Mouse (Mus musculus): ENCODE measurements at regions not wholly inside any gene's neighbourhood (a gene's known extent, or its start where the extent isn't known, plus 50 kb on each side); places are given as distances from the start of the nearest gene placed in this dataset.

DNA sequence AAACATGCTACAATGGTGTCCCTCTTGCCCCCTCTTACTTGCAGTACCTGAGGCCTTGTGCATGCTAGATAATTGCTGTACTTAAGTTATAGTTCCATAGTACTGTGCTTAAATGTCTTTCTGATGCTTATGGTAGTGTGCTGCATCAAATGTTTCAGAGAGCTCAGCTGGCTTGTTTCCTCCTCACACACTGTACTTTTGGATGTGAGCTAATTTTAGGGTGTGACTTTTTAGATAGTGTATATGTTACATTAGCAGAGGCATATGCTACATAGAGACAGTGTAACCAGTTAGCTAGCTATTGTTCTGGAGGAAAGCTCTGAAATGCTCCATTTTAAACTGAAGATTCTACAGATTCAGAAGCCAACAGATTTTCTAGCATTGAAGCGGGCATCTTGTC is 467.9 kb upstream of the Nr5a2 start:
- no peak for DNase-seq (ENCODE audit: low spot score)

DNA sequence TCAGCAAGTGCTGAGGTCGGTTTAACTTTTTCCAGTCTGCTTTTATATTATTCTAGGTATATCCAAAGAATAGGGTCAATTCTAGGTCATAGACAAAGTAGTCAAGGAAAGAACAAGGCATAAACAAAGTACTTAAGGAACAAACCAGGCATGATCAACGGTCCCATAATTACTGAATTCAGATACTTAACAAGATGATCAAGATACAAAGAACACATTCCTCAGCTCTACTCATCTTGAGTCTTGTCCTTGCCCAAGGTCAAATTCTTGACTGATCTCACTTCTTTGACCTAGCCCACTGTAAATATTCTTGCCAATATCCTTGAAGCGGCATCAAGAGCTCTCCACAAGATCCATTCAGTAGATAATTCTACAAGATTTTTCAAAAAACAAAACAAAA is 458.1 kb upstream of the Nr5a2 start:
- no peak for DNase-seq (ENCODE audit: low spot score)

GRCm38 (mm10) chr1:137396736-137397135 is 436.5 kb upstream of the Nr5a2 start:
- DNase-seq (ENCODE audit: low spot score): no peak

- DNase-seq (ENCODE audit: low spot score): no peak
Observed at GRCm38 (mm10) chr1:137387509-137387908, 427.3 kb upstream of the Nr5a2 start.

GRCm38 (mm10) chr1:137378072-137378985 is 418.1 kb upstream of the Nr5a2 start:
- no peak for DNase-seq (ENCODE audit: low spot score)

GRCm38 (mm10) chr1:137376685-137377084 is 416.4 kb upstream of the Nr5a2 start:
- DNase-seq (ENCODE audit: low spot score): no peak

DNA sequence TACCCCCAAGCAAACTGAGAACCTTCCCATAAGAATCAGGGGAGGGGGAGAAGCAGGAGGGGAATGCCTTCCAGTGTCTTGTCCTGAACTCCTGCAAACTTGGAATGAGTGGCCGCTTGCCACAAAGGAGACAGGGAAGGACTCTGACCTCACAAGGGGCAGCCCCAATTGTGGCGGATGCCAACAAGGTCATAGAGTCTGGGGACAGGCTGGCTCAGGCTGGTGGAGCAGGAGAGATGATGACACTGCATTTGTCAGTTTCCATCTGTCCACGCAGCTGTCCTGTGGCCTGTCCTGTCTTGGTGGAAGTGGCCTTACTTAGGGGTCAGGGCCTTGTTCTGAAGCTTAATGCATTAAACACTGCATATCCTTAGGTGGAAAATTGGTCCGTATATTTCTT is 414.4 kb upstream of the Nr5a2 start:
- DNase-seq (ENCODE audit: low spot score): no peak

GRCm38 (mm10) chr1:137373509-137374420 is 413.5 kb upstream of the Nr5a2 start:
- DNase-seq (ENCODE audit: low spot score): no peak

DNA sequence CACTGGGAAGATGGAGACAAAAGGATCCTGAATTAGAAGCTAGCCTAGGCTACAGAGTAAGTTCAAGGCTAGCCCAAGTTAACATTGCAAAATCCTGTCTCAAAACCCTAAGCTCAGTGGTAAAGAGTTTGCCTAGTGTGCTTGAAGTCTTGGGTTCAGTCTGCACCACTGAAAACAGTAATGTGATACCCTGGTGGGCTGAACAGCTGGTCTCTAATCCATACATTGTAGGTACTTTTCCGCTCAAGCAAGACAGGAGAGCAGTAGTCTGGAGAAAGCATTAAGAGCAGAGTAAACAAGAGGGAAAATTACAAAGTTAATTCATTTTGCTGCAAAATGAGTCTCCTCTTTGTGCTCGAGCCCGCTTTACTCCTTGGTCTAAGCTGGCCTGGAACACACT is 412.0 kb upstream of the Nr5a2 start:
- no peak for DNase-seq (ENCODE audit: low spot score)

DNA sequence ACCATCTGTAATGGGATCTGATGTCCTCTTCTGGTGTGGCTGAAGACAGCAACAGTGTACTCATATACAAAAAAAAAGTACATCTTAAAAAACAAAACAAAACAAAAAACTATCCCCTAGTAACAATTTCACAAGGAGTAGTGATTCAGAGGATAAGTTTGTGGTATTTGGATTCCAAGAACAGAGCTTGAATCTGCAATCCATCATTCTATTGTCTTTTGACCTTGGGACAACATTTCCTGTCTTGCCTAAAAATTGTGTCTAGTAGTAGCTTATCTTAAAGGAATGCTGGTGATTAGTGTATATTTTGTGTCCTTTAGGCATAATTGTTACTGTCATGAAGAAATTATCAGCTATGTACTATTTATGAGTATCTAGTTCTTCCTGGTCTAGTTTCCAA is 404.1 kb upstream of the Nr5a2 start:
- DNase-seq (ENCODE audit: low spot score): no peak

GRCm38 (mm10) chr1:137363969-137364368 is 403.7 kb upstream of the Nr5a2 start:
- no peak for DNase-seq (ENCODE audit: low spot score)

DNA sequence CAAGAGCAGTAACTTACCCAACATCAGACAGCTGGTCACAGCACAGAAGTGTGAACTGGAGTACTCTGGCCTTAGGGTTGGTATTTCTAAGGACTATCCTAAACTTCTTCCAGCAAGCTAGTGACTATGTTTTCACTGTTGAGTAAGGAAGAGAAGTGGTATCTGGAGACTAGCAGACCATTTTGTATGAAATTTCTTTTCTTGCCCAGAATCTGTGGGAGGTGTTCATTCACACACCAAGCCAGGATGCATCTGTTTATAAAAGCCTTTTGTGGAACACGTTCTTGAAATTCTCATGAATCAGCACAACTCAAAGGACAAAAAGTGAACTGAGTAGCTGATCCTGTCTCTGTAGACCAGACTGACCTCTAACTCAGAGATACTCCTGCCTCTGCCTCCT is 403.3 kb upstream of the Nr5a2 start:
- no peak for DNase-seq (ENCODE audit: low spot score)

GRCm38 (mm10) chr1:137360688-137361570 is 400.7 kb upstream of the Nr5a2 start:
- DNase-seq (ENCODE audit: low spot score): peak; percentile 37

DNA sequence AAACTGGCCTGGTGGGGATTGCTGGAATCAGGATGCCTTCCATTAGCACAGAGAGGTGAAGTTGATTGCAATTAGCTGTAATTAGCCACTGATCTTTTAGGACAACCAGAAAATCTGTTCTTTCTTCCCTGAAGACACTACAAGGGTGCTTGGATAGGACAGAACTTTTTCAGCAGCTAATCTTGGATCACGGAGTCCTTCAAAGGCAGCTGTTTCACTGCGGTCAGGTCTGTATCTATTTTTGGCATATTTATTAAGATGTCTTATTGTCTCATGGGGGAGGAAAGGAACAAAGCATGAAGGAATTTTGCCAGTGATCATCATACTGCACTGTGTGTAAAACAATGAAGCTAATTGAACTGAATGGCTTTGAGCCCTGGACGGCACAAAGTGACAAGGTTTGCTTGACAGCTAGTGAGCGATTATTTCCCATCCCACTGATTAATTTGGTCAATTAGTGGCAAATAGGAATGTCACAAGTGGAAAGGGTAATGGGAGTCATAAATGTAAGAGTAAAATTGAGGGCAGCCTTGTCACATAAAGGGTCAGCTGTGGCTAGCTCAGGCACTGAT is 395.8 kb upstream of the Nr5a2 start:
- DNase-seq (ENCODE audit: low spot score): no peak

GRCm38 (mm10) chr1:137352390-137353027 is 392.3 kb upstream of the Nr5a2 start:
- DNase-seq (ENCODE audit: low spot score): no peak

DNA sequence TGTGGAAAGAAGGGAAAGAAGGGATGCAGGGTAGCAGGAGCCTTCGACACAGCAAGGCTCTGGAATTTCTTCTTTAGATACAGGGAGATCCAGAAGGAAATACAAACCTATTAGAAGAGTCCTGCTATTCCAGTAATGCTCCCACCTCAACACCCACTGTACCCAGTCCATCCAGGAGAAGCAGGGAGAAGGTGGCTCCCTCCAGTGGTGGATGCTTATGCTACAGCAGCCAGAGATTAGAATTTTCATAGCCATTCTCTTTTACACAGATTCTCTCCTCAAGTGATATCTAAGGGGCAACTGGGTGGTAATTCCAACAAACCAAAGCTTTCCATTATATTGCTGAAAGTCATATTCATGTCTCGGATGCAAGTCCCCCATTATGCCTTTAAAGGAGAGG is 373.9 kb upstream of the Nr5a2 start:
- DNase-seq (ENCODE audit: low spot score): no peak

DNA sequence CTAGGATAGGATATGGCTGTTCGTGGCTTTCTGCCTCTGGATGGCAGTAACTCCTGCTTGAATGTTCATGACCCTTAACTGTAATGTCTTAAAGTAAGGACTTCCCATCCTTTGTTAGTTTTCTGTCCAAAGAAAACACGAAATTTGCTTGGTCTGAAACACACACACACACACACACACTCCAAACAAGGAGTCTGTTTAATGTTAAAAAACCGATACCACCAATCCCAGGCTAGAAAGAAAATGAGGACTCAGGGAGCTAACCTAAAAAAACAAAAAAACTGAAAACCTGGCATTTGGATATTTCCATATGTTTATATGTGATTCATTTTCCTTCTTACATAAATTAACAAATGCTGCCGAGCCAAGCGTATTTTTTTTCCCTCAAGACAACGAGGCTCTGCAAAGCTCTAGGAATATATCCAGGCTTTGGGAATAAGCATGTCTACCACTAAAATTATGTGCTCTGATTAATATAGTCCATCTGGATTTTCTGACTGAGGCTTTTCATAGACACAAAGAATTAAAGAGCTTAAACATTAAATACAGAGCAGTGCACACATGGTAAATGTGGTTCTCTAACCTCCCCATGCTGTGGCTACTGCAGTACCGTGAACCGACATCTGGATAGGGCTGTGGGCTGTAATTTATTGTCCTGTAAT is 372.0 kb upstream of the Nr5a2 start:
- DNase-seq (ENCODE audit: low spot score): no peak

GRCm38 (mm10) chr1:137331746-137332107 is 371.5 kb upstream of the Nr5a2 start:
- DNase-seq (ENCODE audit: low spot score): no peak

DNA sequence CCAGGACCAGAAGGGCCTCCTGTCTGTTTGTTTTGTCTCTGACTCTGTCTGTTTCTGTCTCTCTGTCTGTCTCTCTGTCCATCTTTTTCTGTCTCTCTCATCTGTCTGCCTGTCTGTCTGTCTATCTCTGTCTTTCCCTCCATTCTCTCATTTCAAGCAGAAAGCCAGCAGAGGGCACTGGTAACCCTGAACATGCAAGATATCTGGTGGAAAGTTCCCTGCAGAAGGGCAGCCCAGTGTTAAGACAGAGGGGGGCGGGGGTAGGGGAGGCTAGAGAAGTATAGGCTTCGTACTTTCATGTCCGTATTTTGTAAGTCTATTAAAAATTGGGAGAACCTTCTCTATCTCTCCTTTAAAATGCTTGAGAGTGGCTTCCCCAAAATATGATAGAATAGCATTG is 370.4 kb upstream of the Nr5a2 start:
- DNase-seq (ENCODE audit: low spot score): no peak

- DNase-seq (ENCODE audit: low spot score): no peak
Observed at GRCm38 (mm10) chr1:137323884-137324594, 363.8 kb upstream of the Nr5a2 start.
